Mouse (Mus musculus): ENCODE measurements around the gene Rps6ka2.
A peak's percentile ranks its signal among the peaks of the same experiment; 100 is the strongest.
"Not testable (repeated sequence)": the region's sequence is repeated elsewhere in the genome, so short reads cannot be mapped to it uniquely, and the experiment has no call there.

Gene Rps6ka2

GRCm38 (mm10) chr17:7169627-7170303, at the start of gene Rps6ka2:
Gene Rps6ka2 (plus strand): TSS chr17:7170115.
- peak; percentile 99 for DNase-seq (ENCODE audit: low read depth, low spot score)

GRCm38 (mm10) chr17:7120835-7121234, 49.1 kb upstream of the Rps6ka2 start:
- peak; percentile 70 for DNase-seq (ENCODE audit: low read depth, low spot score)

DNA sequence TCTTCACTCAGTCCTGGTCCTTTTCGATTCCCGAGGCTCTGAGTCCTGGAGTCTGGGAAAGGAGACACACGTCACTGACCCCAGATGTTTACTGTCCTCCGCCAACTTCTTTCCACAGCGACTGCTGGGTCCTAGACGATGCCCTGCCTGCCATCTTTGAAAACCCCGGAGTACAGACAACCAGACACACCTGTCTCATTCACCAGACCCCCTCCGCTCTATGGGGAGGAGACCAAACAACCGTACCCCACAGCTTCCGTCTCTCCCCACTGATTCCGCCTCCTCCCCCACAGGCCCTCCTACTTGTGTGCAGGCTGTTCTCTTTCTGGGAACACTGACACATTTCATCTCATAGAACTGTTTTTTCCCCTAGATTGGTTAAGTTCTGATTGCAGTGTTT, 47.4 kb upstream of the Rps6ka2 start:
- DNase-seq (ENCODE audit: low read depth, low spot score): not testable (repeated sequence)

GRCm38 (mm10) chr17:7126475-7126874, 43.4 kb upstream of the Rps6ka2 start:
- DNase-seq (ENCODE audit: low read depth, low spot score): not testable (repeated sequence)

GRCm38 (mm10) chr17:7134002-7134401, 35.9 kb upstream of the Rps6ka2 start:
- not testable (repeated sequence) for DNase-seq (ENCODE audit: low read depth, low spot score)

GRCm38 (mm10) chr17:7135277-7135676, 34.6 kb upstream of the Rps6ka2 start:
- DNase-seq (ENCODE audit: low read depth, low spot score): not testable (repeated sequence)

- no peak for DNase-seq (ENCODE audit: low read depth, low spot score)
Observed at GRCm38 (mm10) chr17:7138186-7138925, 31.6 kb upstream of the Rps6ka2 start.

- DNase-seq (ENCODE audit: low read depth, low spot score): peak; percentile 58
Observed at GRCm38 (mm10) chr17:7140399-7141174, 29.3 kb upstream of the Rps6ka2 start.

DNA sequence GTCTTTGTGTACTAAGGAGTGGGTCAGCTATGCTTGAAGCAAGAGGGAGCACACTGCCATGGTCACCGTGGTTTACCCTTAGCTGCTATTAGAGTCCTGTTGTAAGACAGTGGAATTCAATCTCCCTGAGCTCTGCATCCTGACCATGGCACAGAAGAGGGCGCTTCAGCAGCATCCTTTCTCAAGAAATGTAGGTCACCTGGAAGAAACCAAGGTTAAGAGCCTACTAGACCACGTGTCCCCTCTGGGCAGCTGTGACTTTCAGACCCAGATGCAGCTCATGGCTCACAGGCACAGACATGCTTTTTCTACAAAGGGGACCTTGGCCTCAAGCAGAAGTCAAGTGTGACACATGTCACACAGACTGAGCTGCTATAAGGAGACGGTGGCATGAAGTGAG, 27.5 kb upstream of the Rps6ka2 start:
- peak; percentile 66 for DNase-seq (ENCODE audit: low read depth, low spot score)

DNA sequence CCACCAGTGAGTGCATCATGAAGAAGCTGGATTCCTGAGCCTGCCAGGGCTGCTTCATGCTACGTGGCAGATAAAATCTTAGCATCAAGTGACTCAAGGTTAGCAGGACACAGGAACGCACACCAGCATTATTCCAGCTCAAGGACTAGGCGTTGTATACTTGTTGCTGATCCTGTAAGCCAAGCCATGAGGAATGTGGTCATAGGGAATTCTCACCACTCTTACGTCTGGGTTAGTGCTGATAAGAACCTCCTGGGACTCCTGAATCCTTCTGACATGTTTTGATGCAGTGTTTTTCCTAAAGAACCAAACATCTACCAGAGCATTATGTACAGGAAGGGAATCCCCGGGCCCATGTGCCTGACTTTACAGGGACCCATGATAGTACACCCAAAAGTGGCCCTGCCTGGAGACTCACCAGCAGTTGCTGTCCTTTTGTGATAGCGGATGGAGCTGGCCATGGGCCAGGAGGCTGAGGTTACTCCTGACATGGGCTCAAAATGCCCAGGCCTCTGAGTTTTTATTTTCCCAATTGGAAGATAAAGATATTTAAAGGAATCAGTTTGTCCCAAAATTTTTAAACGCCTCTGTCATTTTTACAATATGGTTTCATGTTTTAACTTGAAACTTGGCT, 25.9 kb upstream of the Rps6ka2 start:
- DNase-seq (ENCODE audit: low read depth, low spot score): no peak

GRCm38 (mm10) chr17:7145373-7146058, 24.4 kb upstream of the Rps6ka2 start:
- DNase-seq (ENCODE audit: low read depth, low spot score): no peak

GRCm38 (mm10) chr17:7146479-7146878, 23.4 kb upstream of the Rps6ka2 start:
- no peak for DNase-seq (ENCODE audit: low read depth, low spot score)

- no peak for DNase-seq (ENCODE audit: low read depth, low spot score)
Observed at GRCm38 (mm10) chr17:7147920-7148321, 22.0 kb upstream of the Rps6ka2 start.

- DNase-seq (ENCODE audit: low read depth, low spot score): peak; percentile 42
Observed at GRCm38 (mm10) chr17:7149328-7150195, 20.4 kb upstream of the Rps6ka2 start.

GRCm38 (mm10) chr17:7151446-7152100, 18.3 kb upstream of the Rps6ka2 start:
- DNase-seq (ENCODE audit: low read depth, low spot score): no peak

DNA sequence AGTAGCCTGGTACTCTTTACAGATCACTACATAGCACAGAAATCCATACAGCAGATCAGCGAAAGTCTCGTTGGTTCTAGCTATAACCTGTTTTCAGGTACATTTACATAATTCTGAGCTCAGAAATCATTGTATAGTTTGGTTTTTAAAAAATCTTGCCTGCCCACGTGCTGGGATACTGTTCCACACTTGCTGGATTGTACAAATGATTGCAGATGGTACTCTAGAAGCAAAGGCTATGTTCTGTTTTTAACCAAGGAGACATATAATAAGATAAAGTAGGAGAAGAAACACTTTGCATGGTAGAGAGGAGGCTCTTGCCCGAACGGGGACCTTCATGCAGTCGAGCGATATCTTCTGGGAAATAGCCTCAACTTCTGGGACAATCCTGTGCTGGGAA, 17.3 kb upstream of the Rps6ka2 start:
- no peak for DNase-seq (ENCODE audit: low read depth, low spot score)

GRCm38 (mm10) chr17:7163955-7164354, 6.0 kb upstream of the Rps6ka2 start:
- no peak for DNase-seq (ENCODE audit: low read depth, low spot score)

DNA sequence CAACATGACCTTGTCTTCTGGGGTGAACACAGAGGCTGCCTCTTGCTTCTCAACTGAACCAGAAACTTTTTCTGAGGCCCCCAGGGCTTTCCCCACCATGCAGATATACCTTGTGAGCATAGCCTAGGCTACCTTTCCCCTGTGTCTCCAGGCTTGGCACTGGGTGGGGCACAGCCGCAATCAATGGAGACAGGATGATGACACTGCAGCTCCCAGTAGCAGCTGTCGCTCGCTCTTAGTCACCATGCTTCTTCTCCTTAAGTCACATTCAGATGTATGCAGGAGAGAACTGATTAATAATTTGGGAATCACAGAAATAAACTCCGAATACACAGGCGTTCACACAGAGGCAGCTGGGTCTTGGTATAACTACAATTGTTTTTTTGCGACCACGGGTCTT, 4.4 kb upstream of the Rps6ka2 start:
- DNase-seq (ENCODE audit: low read depth, low spot score): no peak

DNA sequence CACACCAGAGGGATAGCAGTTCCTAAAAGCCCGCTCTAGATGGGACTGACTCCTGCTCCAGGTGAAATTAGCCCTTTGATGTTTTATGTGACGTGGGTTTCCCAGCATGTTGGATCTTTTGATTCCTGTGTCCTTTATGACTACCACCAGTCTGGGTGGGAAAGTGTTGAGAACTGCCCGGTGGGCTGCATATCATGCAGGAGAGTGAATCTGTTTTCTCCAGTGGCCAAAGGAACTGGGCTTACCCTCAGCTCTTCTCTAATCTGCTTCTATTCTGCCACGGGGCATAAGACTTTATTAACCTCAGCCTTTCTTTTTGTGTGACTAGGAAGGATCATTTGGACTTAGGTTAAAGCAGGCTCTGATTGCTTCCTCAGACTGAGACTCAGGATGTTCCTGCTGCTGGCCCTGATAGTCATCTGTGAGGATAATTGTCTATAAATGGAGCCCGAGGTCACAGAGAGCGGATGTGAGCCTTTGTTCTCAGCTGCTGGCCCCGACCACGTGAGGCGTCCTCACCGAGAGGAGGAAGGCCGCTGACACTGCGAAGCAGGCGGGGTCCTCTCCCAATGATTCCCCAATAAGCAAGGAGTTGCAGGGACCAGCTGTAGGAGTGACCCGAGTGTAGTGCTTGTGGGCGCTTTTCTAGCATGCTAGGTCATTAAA, 821 bp upstream of the Rps6ka2 start:
- peak; percentile 69 for DNase-seq (ENCODE audit: low read depth, low spot score)
